Mouse (Mus musculus) bone marrow macrophage, adult 2 months (primary cell): ENCODE measurements around the gene Ralgapa2. TPM values are rescaled to one million over a fixed set of nuclear protein-coding genes. Genes with fewer than 3 reads are reported as not detected.

Experiments used
- H3K27ac ChIP-seq: 2 replicates; pipeline ENCODE4 v1.5.1; 2012; ENCODE audit warnings: low read depth, low read length; ENCODE audit not compliant: insufficient read depth
- H3K4me1 ChIP-seq: 2 replicates; pipeline ENCODE4 v1.6.1; 2012; ENCODE audit warnings: low read length; ENCODE audit not compliant: control insufficient read depth, insufficient read depth
- H3K4me3 ChIP-seq: 2 replicates; pipeline ENCODE4 v1.5.1; 2012; ENCODE audit warnings: mild to moderate bottlenecking, low read length, moderate library complexity; ENCODE audit not compliant: insufficient read depth
- CTCF ChIP-seq: IDR thresholded peaks from 2 replicates; pipeline ENCODE4 v1.5.1; 2012; ENCODE audit warnings: low read depth, mild to moderate bottlenecking, low read length, moderate library complexity
- POLR2A ChIP-seq: IDR thresholded peaks from 2 replicates; pipeline ENCODE4 v1.6.1; 2012; ENCODE audit warnings: mild to moderate bottlenecking, low read depth, low read length, borderline replicate concordance
- polyA plus RNA-seq: library from polyadenylated mRNA; stranded (reverse); fragments of >200 nt; gene quantifications from 2 replicates; pipeline ENCODE4 v1.2.4, GENCODE M21; 2012; ENCODE audit not compliant: missing spikeins, insufficient read depth, insufficient read length

Ralgapa2 gene
- polyA plus RNA-seq, 1 experiment, result 9.1 TPM

GRCm38 (mm10) chr2:146363483-146363882, 148.7 kb downstream of the Ralgapa2 start:
- Histone ChIP-seq H3K4me1 (no peaks in the 10 kb centered on the region), H3K4me3 (no peak overlapping the region), H3K27ac (no peak overlapping the region)
- TF ChIP-seq CTCF (no peak), POLR2A (no peak)

DNA sequence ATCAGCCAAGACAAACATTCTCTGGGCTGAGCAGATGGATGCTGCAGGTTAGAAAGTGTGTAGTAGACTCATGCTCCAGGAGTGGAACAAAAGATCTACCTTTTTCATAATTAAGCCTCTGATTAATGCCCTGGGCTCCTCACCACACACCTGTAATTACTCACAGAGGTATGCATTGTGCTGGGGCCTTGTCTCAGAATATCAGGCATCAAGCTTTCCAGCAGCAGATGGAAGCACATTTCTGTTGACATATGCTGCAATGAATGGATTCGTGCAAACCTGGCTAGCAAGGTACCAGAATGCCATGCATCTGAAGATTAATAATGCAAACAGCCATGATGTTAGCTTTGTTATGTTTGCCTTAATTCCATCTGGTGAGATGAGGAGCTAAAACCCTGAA, 149.2 kb downstream of the Ralgapa2 start:
- TF ChIP-seq POLR2A, result no peak
- TF ChIP-seq CTCF, result no peak

DNA sequence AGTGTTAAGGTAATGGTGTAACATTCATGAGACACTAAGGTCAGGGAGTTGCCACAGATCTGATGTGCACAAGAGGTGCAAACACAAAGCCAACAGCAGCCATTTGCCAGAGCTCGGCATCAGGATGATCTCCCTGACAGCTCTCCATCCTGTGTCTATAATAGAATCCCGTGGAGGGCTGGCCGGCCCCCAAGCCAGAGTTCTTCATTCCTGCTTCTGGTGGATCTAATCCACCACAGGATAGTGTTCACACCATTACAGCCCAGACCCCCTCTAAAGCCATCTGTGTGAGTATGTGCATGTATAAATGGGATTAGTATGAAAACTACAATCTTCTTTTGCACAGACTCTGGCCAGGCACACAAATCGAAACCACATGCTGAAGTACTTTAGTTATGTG, 150.2 kb downstream of the Ralgapa2 start:
- TF ChIP-seq POLR2A (no peak), CTCF (no peak)
- Histone ChIP-seq H3K4me3 (no peak overlapping the region), H3K27ac (no peak overlapping the region), H3K4me1 (no peaks in the 10 kb centered on the region)

More for the DNA sequence above, 149.2 kb downstream of the Ralgapa2 start:
- H3K4me1 ChIP-seq, result no peaks in the 10 kb centered on the region
- H3K27ac ChIP-seq, result no peak overlapping the region
- H3K4me3 ChIP-seq, result no peak overlapping the region

GRCm38 (mm10) chr2:146361076-146361475, 151.1 kb downstream of the Ralgapa2 start:
- no peak for TF ChIP-seq POLR2A
- H3K27ac ChIP-seq, result no peak overlapping the region
- no peaks in the 10 kb centered on the region for H3K4me1 ChIP-seq
- no peak overlapping the region for H3K4me3 ChIP-seq

- no peak overlapping the region for H3K27ac ChIP-seq
- TF ChIP-seq CTCF, result no peak
- TF ChIP-seq POLR2A, result no peak
- no peaks in the 10 kb centered on the region for H3K4me1 ChIP-seq
- no peak overlapping the region for H3K4me3 ChIP-seq
Measured at GRCm38 (mm10) chr2:146359676-146360075, 152.5 kb downstream of the Ralgapa2 start.

DNA sequence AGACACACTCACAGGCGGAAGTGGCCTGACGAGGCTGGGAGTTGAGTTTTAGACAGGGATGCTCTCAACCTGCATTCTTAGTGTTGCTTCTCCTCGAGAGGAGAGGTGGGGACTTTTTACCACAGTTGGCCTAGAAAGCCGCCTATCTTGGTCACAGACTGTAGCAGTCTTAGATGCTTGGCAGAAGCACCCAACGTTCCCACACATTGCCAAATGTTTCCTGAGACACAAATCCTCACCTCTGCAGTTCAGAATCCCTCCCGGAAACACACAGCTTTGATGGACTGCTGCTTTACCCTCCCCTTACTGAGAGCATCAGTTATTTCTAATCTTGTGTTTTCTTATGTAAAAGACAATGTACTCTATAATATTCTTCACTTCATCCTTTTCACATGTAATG, 155.6 kb downstream of the Ralgapa2 start:
- Histone ChIP-seq H3K27ac (no peak overlapping the region), H3K4me3 (no peak overlapping the region), H3K4me1 (no peaks in the 10 kb centered on the region)
- no peak for TF ChIP-seq POLR2A
- no peak for TF ChIP-seq CTCF

DNA sequence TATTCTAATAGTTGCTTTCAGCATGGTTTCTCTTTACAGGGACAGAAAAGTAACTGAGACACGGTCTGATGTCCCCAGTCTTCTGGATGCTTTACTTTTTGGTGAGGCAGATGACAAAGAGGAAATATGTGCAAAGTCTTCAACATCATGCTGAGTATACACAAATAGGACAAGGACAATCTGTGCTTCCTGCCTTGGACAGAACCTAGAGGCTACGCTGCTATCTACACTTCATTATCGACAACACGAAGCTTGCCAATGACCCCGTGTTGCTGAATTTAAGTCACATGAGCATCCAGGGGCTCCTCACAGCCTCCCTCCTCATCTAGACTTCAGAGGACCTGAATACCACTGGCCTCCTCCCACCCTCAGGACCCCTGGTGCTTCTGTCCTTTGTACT, 161.9 kb downstream of the Ralgapa2 start:
- H3K4me1 ChIP-seq, result no peaks in the 10 kb centered on the region
- no peak overlapping the region for H3K27ac ChIP-seq
- TF ChIP-seq CTCF (no peak), POLR2A (no peak)
- H3K4me3 ChIP-seq, result no peak overlapping the region

DNA sequence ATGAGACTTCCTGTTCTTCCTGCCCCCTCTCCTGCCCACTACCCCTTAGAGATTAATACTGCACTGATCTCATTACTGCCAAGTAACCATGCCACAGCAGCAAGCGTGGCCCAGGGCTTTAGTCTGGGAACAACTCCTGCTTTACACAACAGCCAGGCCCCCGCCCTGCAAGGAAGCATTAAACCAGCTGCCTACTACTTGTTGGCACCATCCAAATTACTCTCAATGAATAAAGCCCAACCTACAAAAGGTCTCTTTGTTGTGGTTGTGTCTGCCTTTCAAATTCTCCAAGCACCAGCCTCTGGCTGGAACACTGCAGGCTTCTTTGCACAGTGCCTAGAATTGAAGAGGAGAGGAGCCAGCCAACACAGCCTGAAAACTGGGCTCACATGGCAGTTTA, 164.2 kb downstream of the Ralgapa2 start:
- no peaks in the 10 kb centered on the region for H3K4me1 ChIP-seq
- no peak overlapping the region for H3K4me3 ChIP-seq
- no peak for TF ChIP-seq POLR2A
- no peak for TF ChIP-seq CTCF
- H3K27ac ChIP-seq, result no peak overlapping the region

- H3K4me1 ChIP-seq, result no peaks in the 10 kb centered on the region
- no peak for TF ChIP-seq CTCF
- H3K27ac ChIP-seq, result no peak overlapping the region
- H3K4me3 ChIP-seq, result no peak overlapping the region
Measured at GRCm38 (mm10) chr2:146340090-146340489, 172.1 kb downstream of the Ralgapa2 start.

DNA sequence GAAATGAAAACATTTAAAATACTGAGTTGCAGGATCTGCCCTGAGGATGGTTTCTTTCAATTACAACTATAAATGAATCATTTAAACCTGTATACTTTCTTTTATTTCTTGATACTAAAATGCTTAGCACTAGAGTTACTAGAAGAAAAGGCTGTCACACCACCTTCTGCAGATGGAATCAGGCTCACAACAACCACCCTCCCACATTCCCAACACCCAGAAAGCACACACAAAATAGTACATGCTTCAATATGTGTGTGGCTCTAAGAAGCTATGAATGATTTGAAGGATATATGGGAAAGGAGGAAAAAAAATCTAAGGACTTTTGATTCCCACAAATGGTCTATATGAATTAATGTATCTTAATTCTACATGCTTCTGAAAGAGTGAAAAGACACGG, 174.6 kb downstream of the Ralgapa2 start:
- H3K27ac ChIP-seq, result no peak overlapping the region
- H3K4me1 ChIP-seq, result no peaks in the 10 kb centered on the region
- H3K4me3 ChIP-seq, result no peak overlapping the region
- TF ChIP-seq POLR2A, result no peak
- TF ChIP-seq CTCF, result no peak

DNA sequence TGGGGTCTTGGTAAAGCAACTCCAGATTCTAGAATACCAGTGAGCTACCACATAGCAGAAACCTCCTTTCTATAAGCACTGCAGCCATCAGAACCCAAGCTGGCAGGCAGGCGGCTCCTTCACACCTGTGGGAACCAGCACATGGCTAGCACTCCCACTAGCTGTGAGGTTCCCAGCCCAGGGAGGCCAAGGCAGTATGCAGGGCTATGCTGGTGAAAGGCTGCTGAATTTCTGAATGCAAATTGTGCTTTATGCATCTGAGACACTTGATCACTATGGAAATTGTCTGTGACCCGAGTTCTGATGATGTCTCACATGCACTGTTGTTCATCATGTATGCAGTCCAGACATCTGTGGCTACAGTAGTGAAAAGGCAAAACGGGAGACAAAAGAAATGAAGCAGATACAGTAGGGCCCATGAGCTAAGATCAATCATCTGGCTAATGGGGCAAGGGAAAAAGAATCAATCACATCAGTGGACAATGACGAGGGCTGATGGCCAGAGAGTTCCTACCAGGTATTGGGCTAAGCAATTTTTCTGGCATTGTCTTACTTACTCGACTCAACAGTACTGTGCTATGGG, 180.2 kb downstream of the Ralgapa2 start:
- no peak overlapping the region for H3K27ac ChIP-seq

More for the DNA sequence above, 180.2 kb downstream of the Ralgapa2 start:
- Histone ChIP-seq H3K4me1 (no peaks in the 10 kb centered on the region), H3K4me3 (no peak overlapping the region)
- no peak for TF ChIP-seq CTCF
- TF ChIP-seq POLR2A, result no peak
